8 mouse cellular contexts compared by ENCODE assay signal in the genomic region with DNA sequence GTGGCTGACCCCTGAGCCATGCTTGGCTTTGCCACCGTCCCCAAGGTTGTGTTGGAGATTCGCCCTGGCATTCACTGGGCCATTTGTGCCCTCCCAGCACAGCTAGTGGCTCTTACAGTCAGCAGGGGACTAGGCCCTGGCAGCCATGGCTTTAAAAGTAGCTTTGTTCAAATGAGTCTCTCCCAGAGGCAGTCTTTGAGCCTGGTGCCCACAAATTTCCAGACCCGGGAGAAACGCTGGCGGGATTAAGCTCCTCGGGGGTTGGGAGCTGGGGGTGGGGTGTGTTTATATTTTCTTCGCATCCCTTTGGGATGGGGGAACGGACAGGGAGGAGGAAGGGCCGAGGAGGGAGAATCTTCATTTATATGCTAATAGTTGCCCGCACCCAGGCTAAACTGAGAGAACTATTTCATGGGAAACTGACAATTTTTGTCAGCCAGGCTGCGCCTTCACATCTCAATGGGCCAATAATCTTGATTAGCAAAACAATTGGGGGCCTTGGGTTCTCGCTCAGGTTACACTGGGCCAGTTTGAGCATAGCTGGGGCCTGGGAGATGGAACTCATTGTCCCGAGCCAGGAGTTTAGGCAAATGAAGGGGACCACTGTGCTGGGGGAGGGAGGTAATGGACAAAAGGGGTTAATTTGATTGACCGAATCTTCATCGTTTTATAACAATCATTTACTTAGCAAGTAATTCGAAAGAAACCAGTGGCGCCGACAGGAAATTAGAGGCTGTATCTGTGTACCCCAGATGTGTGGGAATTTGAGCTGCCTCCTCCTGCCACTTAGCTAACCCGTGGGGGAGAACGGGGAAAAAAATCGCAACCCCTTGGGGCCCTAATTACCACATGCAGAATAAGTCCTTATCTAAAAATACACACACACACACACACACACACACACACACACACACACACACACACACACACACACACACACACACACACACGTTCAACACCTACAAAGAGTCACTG.
DNase-seq lines count a peak whose midpoint lies in the region; ATAC-seq and TF ChIP-seq lines count a peak whose summit lies in the region.

No protein-coding gene starts in this region.

- peak; percentile 89 for ATAC-seq in kidney, embryonic 16.5 days (ENCODE audit: low FRiP score, low TSS enrichment)
- ATAC-seq in forebrain, postnatal 0 days: peak; percentile 66
- peak; percentile 94 for ATAC-seq in midbrain, embryonic 11.5 days (ENCODE audit: low FRiP score)

- no peak for DNase-seq in kidney, adult 8-10 months
- DNase-seq in cerebellum, adult 8-10 months: peak; percentile 3
- peak; percentile 38 for DNase-seq in forebrain, postnatal 0 days
- DNase-seq in midbrain, embryonic 11.5 days (ENCODE audit: low spot score, missing footprints): peak; percentile 97
- DNase-seq in left cerebral cortex, adult 11 months (ENCODE audit: low spot score): no peak
- DNase-seq in adrenal gland, postnatal 4 days (ENCODE audit: low spot score in 2 of 2): no peak
- DNase-seq in right cerebral cortex, adult 18-20 months: no peak

- H3K27me3 ChIP-seq in kidney, embryonic 16.5 days (ENCODE audit: insufficient read depth, low read length): no peaks in the 10 kb centered on the region
- no peaks in the 10 kb centered on the region; the same call in 1 of the 2 replicates for H3K27me3 ChIP-seq in forebrain, postnatal 0 days (ENCODE audit: insufficient read depth, low read length)
- H3K27me3 ChIP-seq in midbrain, embryonic 11.5 days (ENCODE audit: control insufficient read depth, insufficient read depth, low read length): no peaks in the 10 kb centered on the region

- peak overlapping the region; percentile 71 for H3K27ac ChIP-seq in kidney, embryonic 16.5 days (ENCODE audit: low read length)
- H3K27ac ChIP-seq in forebrain, postnatal 0 days (ENCODE audit: low read depth, low read length): no peak overlapping the region
- H3K27ac ChIP-seq in midbrain, embryonic 11.5 days (ENCODE audit: low read depth, low read length): peak overlapping the region; percentile 88

- H3K9me3 ChIP-seq in kidney, embryonic 16.5 days (ENCODE audit: low read length): peaks cover 4% of the 10 kb centered on the region; the same call in 1 of the 2 replicates
- H3K9me3 ChIP-seq in forebrain, postnatal 0 days (ENCODE audit: low read length): no peaks in the 10 kb centered on the region
- no peaks in the 10 kb centered on the region for H3K9me3 ChIP-seq in midbrain, embryonic 11.5 days (ENCODE audit: control insufficient read depth, low read length)

- no peak for TF ChIP-seq CTCF in forebrain, postnatal 0 days (IDR thresholded peaks at IDR 0.05; ENCODE audit: low read depth)

- peak overlapping the region; percentile 54; the same call in 1 of the 2 replicates for H3K9ac ChIP-seq in kidney, embryonic 16.5 days (replicated peaks; ENCODE audit: low read length)
- 0 out of 2 replicates have a peak overlapping the region, but pooled peaks have one; percentile 35 for H3K9ac ChIP-seq in forebrain, postnatal 0 days
- peak overlapping the region; percentile 60 for H3K9ac ChIP-seq in midbrain, embryonic 11.5 days (ENCODE audit: low read length)

- 0 out of 2 replicates have a peak, but pooled peaks cover 7% of the 10 kb centered on the region for H3K4me1 ChIP-seq in kidney, embryonic 16.5 days (ENCODE audit: insufficient read depth, low read length)
- H3K4me1 ChIP-seq in forebrain, postnatal 0 days (ENCODE audit: insufficient read depth): no peaks in the 10 kb centered on the region
- peaks cover 21% of the 10 kb centered on the region for H3K4me1 ChIP-seq in midbrain, embryonic 11.5 days (ENCODE audit: control insufficient read depth, insufficient read depth, low read length)

- peak overlapping the region; percentile 60 for H3K4me2 ChIP-seq in kidney, embryonic 16.5 days (replicated peaks; ENCODE audit: low read depth, low read length)
- H3K4me2 ChIP-seq in forebrain, postnatal 0 days (ENCODE audit: low read depth): peak overlapping the region; percentile 61
- peak overlapping the region; percentile 58 for H3K4me2 ChIP-seq in midbrain, embryonic 11.5 days

- peak overlapping the region; percentile 36 for H3K4me3 ChIP-seq in kidney, embryonic 16.5 days (ENCODE audit: low read length)
- peak overlapping the region; percentile 32 for H3K4me3 ChIP-seq in forebrain, postnatal 0 days (ENCODE audit: low read depth, low read length)
- H3K4me3 ChIP-seq in midbrain, embryonic 11.5 days (ENCODE audit: low read depth, low read length): peak overlapping the region; percentile 25

- 25% methylated on average over 21 of the region's 22 CpGs for WGBS in kidney, embryonic 16.5 days
- 7% methylated on average over 22 of the region's 22 CpGs for WGBS in forebrain, postnatal 0 days
- 1% methylated on average over 22 of the region's 22 CpGs for WGBS in midbrain, embryonic 11.5 days

- no peaks in the 10 kb centered on the region for H3K36me3 ChIP-seq in kidney, embryonic 16.5 days (ENCODE audit: insufficient read depth, low read length)
- no peaks in the 10 kb centered on the region for H3K36me3 ChIP-seq in forebrain, postnatal 0 days (ENCODE audit: insufficient read depth)
- H3K36me3 ChIP-seq in midbrain, embryonic 11.5 days (ENCODE audit: control insufficient read depth, insufficient read depth, low read length): no peaks in the 10 kb centered on the region

Comparison
In these comparisons a context has a peak if more than half of its experiments do, and no peak if none do; other contexts are left out.
1. DNase-seq: peak in cerebellum, adult 8-10 months (single experiment), forebrain, postnatal 0 days (single experiment) and midbrain, embryonic 11.5 days (single experiment); none in kidney, adult 8-10 months (0 of 2), left cerebral cortex, adult 11 months (single experiment), adrenal gland, postnatal 4 days (0 of 2) and right cerebral cortex, adult 18-20 months (single experiment).
2. Peak in every context shown above with its lines, with median percentiles within 50 percentile points of each other: ATAC-seq, H3K4me2 ChIP-seq, H3K4me3 ChIP-seq and H3K9ac ChIP-seq.